Mouse (Mus musculus): Measurements from ENCODE around the gene Nfia. TPM values are rescaled to one million over a fixed set of nuclear protein-coding genes. Genes with fewer than 3 reads are reported as not detected.

The Nfia gene
- polyA plus RNA-seq, 3 experiments from 2014 or later = 11.0 to 19.2 (median 15.7) TPM

- no peak for ATAC-seq
Observed at GRCm38 (mm10) chr4:97818498-97818897, 46.0 kb downstream of the Nfia start.

DNA sequence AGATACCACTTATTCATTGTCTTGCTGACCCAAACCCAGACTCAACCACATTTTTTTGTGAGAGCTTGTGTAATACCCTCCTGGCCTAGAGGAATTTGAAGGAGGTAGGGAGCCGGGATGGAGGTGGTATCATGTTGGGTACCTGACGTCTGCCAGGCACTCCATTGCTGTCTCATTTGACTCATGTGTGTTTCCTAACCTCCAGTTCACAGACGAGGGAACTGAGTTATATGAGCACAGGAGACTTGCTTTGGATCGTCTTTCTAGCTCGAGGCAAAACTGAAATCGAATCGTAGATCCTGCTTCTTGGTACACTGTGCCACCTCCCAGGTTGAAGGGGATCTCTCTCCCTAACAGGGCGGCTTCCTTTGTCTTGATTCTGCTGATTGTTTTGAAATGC is 46.6 kb downstream of the Nfia start:
- no peak for ATAC-seq

GRCm38 (mm10) chr4:97820474-97821259 is 48.1 kb downstream of the Nfia start:
- ATAC-seq = no peak

- ATAC-seq = no peak
Observed at GRCm38 (mm10) chr4:97821556-97822251, 49.2 kb downstream of the Nfia start.

DNA sequence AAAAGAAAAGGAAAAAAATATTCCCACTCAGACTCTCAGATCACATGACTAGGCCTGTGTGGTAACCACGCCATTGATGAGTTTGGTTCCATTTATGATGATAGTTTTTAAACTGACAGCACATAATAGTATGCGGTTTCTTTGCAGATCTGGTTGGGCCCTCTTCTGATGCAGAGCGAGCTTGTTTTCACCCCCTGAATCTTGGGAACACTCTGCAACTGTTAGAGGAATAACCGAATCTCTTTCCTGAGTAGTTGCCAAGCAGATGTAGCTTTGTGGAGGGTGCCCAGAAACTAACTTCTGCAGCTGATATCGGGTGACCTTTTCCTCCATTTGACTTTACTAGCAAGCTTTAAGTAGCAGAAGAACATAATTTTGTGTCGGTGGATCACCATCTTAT is 51.0 kb downstream of the Nfia start:
- no peak for ATAC-seq

DNA sequence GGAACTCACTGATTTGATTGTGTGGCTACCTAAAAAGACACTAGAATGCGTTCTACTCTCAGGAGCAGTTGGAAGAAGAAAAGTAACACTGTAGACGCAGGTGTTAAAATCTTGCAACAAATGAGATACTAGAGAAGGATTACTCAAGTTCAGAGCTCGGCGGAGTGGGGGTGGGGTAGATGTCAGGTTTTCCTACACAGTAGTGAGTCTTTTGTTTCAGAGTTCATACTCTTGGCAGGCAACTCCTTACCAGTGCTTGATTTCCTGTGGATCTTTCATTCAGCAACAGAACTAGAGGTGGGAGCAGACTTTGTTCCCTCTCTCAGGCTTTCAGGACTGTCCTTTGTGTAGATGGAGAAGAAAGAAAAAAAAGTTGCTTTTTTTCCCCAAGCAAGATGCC is 51.9 kb downstream of the Nfia start:
- no peak for ATAC-seq

GRCm38 (mm10) chr4:97825432-97825831 is 52.9 kb downstream of the Nfia start:
- no peak for ATAC-seq

DNA sequence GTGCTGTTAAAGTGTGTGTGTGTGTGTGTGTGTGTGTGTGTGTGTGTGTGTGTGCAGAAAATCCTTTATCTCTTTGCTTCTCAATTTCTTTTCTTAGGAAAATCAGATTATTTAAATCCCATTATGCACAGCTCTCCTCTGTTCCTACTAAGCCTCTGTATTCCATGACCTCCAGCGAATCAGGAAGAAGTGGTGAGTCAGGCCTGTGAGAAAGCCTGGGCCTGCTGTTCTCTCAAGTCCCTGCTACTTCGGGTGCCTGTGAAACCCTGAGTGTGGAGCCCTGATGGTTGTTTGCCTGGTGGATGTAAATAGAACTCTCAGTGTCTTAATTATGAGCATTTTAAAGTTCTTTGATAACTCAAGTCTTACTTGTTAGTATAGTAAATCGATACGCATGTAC is 53.3 kb downstream of the Nfia start:
- no peak for ATAC-seq

DNA sequence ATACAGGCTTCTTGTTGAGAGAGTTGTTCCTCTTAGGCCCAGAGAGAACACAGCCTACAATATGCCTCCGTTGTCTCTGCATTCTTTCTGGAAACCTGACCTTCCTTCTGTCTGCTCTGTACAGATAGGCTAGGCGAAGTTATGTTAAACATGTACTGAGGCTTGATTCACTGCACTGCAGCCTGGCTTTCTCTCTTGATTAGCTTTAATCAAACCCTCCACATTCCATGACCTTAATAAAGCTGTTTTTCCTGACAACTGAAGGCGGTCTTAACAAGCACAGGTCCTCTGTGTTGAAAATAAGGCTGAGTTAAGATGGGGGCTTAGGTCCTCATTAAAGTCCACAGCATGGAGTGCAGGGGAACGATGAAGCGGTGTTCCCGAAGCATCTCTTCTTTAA is 54.6 kb downstream of the Nfia start:
- no peak for ATAC-seq

DNA sequence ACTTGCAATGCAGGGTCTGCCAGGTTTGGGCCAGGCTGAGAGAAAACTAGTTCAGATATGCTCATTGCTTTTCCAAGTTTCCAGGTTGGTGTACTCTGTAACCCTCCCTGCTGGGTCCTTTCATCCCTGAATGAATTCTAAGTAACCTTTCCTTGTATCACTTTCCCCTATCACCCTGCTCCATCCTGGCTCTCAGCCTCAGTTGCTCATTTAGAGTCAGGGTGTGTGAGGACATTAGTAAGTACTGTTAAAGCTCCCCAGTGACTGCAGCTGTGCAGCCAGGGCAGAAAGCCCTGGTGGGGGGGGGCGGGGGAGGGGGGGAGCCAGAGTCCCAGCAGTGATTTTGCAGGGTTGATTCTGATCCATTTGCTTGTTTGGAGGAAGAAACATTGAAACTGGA is 56.0 kb downstream of the Nfia start:
- ATAC-seq = no peak

DNA sequence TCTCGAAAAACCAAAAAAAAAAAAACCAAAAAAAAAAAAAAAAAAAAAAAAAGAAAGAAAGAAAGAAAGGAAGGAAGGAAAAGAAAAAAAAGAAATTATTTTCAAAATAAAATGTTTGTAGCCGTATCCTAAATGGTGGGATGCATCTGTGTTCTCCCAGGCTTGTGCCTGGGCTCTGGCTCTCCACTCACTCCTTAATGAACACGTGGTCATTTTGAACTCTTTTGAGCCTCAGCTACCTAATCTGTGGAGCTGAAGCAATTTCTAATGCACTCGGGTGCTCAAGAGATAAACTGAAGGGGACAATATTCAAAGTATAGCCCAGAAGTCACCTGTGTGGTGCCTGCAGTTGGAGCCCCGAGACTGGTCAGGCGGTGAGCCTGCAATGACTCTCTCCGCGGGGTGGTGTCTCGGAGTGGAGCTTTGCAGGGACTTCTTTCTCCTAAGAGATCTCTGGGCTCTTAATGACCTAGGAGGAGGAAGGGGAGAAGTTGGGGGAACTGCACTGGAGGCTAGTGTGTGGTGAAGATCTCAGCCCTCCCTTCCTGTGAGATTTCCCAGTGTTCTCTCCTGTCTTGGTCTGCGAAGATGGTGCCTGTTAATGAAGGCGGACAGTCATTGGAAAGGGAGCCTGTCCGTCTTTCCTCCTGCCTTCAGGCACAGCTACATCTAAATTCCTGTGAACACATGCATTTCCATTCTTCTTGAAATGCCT is 57.0 kb downstream of the Nfia start:
- ATAC-seq = no peak

DNA sequence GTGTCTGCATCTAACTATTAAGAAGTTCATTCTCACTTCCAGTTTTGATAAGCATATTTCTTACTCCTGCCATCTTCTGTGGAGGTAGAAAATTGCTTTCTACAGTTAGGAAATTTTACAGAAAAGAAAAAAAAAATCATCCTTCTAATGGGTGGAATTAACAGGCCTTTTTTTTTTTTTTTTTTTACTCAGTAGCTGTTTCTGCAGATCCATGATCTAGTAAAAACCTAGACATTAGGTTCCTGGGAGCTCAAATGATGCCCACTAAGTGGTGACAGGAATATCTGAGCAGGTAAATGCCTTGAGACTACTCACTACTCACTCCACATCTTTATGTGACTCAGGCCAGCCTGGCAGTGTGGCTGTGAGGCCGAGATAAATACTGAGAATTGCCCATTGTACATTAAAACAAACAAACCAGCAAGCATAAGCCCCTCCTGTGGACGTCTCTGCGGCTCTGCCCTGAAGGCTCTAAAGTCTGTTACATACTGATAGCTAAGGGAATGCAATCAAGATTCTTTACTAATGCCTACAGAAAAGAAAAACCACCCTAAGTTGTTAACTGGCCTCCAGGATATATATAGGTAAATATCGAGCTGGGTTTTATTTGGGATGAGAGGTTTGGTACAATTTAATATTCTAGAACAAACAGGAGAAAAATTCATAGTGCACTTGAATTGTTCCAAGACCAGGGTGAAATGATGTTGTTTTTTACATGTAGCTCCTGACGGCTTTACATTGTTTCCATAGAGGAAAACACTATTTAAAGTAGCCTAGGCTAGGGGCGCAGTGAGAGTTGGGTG is 57.7 kb downstream of the Nfia start:
- no peak for ATAC-seq

GRCm38 (mm10) chr4:97830935-97831608 is 58.5 kb downstream of the Nfia start:
- peak; percentile 20 for ATAC-seq

GRCm38 (mm10) chr4:97831611-97832278 is 59.2 kb downstream of the Nfia start:
- peak; percentile 80 for ATAC-seq

DNA sequence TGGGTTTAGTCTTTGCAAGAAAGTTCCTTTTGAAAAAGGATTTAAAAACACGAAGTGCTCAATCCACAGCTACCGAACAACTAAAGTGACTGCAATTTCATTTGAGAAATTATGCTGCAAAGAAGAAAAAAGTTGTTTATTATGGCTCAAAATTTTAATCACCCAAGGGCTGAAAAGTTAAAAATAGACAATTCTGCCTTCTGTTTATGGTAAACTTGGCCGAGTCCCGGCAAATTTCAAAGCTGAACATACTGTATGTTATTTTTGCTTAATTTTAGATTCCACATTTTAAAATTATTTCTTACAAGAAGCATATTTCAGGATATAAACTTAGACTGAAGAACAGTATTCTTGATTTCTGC is 59.7 kb downstream of the Nfia start:
- no peak for ATAC-seq

GRCm38 (mm10) chr4:97836812-97837211 is 64.3 kb downstream of the Nfia start:
- ATAC-seq = no peak

DNA sequence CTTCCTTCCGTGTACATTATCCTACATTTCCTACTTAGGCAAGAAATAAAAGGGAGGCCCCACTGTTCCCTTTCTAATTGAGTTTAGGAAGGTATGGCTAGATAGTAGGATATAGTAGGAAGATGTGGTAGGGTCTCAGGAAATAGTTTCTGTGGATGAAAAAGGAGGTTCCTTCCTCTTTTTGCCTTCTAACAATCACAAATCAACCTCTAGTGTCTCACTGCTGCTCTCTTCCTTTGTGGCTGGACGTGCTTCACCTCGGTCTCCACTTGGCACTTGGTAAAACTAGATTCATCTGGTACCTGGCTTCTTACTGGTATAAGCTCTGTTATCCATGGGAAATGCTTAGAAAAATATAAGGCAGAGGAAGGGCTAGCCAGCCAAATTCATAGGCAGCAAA is 65.2 kb downstream of the Nfia start:
- no peak for ATAC-seq

DNA sequence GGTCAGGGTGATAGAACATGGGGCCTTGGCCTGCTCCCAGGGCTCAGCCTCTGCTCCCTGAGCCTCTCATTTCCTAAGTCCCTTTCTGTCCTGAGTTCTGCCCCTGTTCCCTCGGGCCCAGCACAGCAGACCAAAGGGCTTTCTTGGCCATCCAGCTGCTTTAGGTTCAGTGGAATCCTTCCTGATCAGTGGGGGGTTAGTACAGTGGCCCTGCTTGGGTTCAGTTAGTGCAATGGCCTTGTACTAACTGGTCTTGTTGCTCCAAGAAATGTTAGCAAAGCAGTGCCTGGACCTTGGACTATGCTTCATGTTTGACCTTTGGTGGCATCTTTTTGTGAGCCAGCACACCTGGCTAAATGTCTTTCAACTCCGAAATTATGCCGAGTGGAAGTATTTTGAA is 66.1 kb downstream of the Nfia start:
- ATAC-seq = no peak

GRCm38 (mm10) chr4:97839406-97840101 is 67.0 kb downstream of the Nfia start:
- no peak for ATAC-seq

DNA sequence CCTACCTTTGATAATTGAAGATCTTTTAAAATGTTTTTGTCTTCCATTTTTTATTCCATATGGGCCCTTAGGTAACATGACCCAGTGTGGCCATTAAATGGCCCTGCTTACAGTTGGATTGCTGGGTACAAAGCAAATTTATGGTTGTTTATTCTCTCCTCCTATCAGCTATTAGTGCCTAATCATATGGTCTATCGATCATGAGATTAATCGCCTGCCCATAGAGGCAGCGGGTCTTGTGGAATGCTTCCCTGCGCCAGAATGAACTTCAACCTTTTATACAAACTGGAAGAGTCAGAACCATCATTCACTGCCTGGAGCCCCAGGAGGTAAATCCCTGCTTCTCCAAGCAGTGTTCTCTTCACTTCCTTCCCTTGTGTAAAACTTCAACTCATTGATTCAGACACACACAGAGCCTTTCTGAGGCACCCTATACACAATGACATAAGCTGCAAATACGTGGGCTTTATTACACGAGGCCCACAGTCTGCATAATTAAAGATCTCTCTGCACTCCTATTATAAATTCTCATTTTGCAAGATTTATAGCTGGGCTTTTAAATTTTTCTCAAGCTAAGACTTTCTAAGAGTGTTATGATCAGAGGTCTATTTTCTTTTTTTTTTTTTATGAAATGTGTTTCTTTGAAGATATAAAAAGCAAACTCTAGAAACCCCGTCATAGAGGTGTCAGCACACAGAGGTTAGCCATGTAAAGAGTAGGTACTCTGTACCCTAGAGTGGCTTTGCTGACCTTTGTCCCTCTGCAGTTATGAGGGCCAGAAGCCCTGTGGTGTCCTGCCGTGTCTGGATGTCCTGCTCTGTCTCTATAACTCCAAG is 67.9 kb downstream of the Nfia start:
- no peak for ATAC-seq

Measured in inflammation-experienced regulatory T-cells, adult 6 months (primary cell).